Mouse (Mus musculus) small intestine, adult 2 months (tissue): ENCODE measurements around the gene Pou2f1. TPM values are rescaled to one million over a fixed set of nuclear protein-coding genes. Genes with fewer than 3 reads are reported as not detected.

Experiments
- H3K27ac ChIP-seq: fragments of 200-500 bp; 2 replicates; pipeline ENCODE4 v1.5.1; 2012; ENCODE audit warnings: low read depth, low read length, control low read depth, inconsistent platforms; ENCODE audit not compliant: insufficient read depth
- H3K27me3 ChIP-seq: fragments of 200-500 bp; 2 replicates; pipeline ENCODE4 v1.6.1; 2012; ENCODE audit warnings: mild to moderate bottlenecking, moderate library complexity, low read length, inconsistent platforms; ENCODE audit not compliant: control insufficient read depth, insufficient read depth
- H3K36me3 ChIP-seq: fragments of 200-500 bp; 2 replicates; pipeline ENCODE4 v1.6.1; 2012; ENCODE audit warnings: mild to moderate bottlenecking, low read length, control low read depth, inconsistent platforms; ENCODE audit not compliant: control insufficient read depth, insufficient read depth
- H3K4me1 ChIP-seq: fragments of 200-500 bp; 2 replicates; pipeline ENCODE4 v1.6.1; 2012; ENCODE audit warnings: low read length, inconsistent platforms, mixed read lengths; ENCODE audit not compliant: control insufficient read depth, insufficient read depth, insufficient read length
- H3K4me3 ChIP-seq: fragments of 200-500 bp; 2 replicates; pipeline ENCODE4 v1.5.1; 2012; ENCODE audit warnings: low read depth, mild to moderate bottlenecking, control low read depth, inconsistent platforms, low read length, moderate library complexity
- CTCF ChIP-seq: fragments of 200-500 bp; IDR thresholded peaks from 2 replicates; pipeline ENCODE4 v1.5.1; 2012; ENCODE audit warnings: low read depth, mild to moderate bottlenecking, control low read depth, inconsistent platforms, low read length, moderate library complexity, mixed read lengths; ENCODE audit not compliant: insufficient replicate concordance, insufficient read length; ENCODE audit errors: extremely low read depth
- POLR2A ChIP-seq: fragments of 200-500 bp; IDR thresholded peaks from 2 replicates; pipeline ENCODE4 v1.6.1; 2012; ENCODE audit warnings: low read depth, mild to moderate bottlenecking, control low read depth, inconsistent platforms, low read length, moderate library complexity
- WGBS: fragments of 180-500 bp; shearing (Covaris S2); methylation state at CpG from one replicate; pipeline ENCODE4 v1.1.7; 2018; 5-methylcytosine and 5-hydroxymethylcytosine counted together
- polyA plus RNA-seq: library from polyadenylated mRNA; depleted of rRNA; stranded (reverse); fragments of >200 nt; gene quantifications from 2 replicates; pipeline ENCODE4 v1.2.3, GENCODE M21; 2012

Pou2f1 gene
- polyA plus RNA-seq, 1 experiment: 17.6 TPM

DNA sequence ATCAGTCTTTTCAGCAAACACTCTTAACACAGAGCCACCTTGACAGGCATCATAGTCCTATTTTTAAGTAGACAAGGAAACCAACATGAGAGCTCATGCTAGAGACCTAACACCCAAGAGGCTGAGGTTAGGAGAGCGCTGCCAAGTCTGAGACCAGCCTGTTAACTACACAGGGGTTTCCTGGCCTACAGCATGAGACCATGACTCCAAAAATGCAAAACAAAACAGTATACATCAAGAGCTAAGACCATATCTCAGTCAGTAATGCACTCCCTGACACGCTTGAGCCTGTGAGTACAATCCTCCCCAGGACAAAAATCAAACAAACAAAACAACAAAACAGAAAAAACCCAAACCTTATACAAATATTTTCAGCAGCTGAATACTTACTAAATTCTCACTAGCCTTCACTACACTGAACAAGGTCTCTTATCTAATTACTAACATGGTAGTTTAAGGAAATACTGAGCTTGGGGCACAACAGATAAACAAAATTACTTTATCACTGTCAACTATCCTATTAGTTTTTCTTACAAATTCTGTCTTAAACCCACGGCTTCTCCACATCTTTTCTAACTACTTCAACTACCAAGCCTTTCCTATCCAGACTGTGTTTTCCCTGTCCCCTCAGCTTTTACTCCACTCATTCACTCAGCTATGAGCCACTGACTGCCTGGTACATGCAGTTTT lies 33.3 kb downstream of the Pou2f1 start:
- TF ChIP-seq POLR2A (no peak), CTCF (no peak)
- Histone ChIP-seq H3K27me3 (no peaks in the 10 kb centered on the region), H3K27ac (no peak overlapping the region), H3K4me1 (no peaks in the 10 kb centered on the region), H3K4me3 (no peak overlapping the region), H3K36me3 (no peaks in the 10 kb centered on the region)
- WGBS: 83% methylated on average over 3 of the region's 3 CpGs

DNA sequence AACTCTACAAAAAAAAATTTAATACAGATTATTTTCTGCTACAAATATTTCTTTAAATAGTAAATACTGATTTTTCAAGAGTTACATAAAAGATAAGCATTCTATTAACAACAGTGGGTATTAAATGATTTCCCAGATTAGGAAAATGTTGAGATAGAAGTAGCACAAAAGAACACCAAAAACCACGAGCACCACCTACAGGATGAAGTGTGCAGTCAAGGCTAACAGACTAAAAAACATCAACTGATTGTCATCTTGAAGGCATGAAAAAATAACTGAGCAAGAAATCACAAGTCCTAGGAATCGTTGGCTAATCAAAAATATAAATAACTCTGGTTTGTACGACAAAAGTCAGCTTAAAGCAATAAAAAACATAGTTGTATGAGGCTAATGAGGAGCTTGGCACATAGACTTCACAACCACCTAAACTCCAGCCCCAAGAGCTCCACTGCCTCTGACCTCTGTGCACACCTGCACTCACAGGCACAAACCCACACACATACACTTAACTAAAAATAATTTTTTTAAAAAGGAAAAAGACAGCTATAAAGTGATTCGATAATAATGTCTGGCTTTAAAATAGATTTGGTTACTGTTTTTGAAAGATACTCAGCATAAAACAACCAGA lies 35.3 kb downstream of the Pou2f1 start:
- TF ChIP-seq CTCF (no peak), POLR2A (no peak)
- H3K36me3 ChIP-seq: no peaks in the 10 kb centered on the region
- no peak overlapping the region for H3K4me3 ChIP-seq
- H3K27me3 ChIP-seq: no peaks in the 10 kb centered on the region
- H3K4me1 ChIP-seq: no peaks in the 10 kb centered on the region
- no peak overlapping the region for H3K27ac ChIP-seq
- 29% methylated on average over 4 of the region's 4 CpGs for WGBS

DNA sequence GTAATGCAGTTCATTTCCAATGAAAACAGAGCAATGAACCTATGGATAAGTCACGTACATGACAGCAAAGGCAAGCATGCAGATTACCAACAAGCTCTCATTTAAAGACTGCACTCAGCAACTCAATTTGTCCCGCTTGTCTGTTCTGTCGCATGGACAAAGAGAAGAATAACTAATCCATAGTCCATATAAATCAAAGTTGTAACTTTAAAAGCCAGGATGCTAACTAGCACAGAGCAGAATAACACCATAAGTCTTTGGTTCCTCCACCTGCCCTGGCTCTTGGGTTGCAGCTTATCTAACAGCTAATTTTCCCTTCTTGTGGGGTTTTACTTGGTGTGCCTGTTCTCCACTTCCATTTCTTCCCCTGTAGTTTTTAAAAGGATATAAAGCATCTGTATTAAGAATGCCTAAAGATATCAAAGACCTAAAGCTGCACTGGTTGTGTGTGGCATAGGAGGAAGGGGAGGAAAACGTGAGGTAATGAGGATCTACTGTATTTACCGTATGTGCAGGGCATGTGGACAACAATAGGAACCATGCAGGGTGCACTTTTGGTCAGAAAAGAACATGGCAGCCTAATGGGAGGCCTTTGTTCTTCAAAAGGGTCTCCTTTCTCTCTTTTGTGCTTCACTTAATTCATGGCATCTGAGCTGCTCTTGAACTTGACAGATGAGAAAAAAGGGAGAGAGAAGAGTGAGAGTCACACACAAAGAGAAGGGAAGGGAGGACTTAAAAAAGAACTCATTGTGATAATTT lies 36.1 kb downstream of the Pou2f1 start:
- TF ChIP-seq CTCF (no peak), POLR2A (no peak)

DNA sequence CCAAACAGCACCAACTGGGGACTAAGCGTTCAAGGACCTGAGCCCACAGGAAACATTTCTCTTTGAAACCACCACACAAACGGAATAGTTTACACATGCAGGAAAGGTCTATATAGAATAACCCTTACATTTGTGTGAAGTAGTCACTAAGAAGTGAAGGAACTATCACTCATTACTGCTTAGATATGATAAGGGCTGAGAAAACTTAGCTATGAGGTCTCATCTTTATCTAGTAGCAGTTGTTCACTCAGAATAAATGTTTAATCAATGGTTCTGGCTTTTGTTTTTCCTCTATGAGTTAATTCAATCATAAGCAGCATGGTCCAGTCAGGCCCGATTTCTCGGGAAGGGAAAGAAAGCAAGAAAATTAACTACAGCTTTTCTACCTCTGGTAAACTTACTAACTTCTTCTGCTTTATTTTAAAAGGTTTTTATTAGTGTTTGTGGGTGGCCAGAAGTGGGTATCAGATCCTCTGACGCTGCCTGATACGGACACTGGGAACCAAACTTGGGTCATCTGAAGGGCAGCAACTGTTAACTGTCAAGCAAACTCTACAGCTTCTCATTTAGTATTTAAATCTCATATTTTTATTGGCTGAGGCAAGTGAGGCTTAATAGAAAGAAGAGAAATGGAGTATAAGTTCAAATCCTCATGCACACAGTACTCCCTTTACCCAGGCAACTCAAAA lies 40.7 kb downstream of the Pou2f1 start:
- Histone ChIP-seq H3K4me3 (no peak overlapping the region), H3K27ac (no peak overlapping the region), H3K4me1 (no peaks in the 10 kb centered on the region), H3K36me3 (no peaks in the 10 kb centered on the region), H3K27me3 (no peaks in the 10 kb centered on the region)
- WGBS: 85% methylated on average over 6 of the region's 6 CpGs
- no peak for TF ChIP-seq CTCF
- TF ChIP-seq POLR2A: no peak

More for the DNA sequence above, 36.1 kb downstream of the Pou2f1 start:
- Histone ChIP-seq H3K4me3 (no peak overlapping the region), H3K36me3 (no peaks in the 10 kb centered on the region), H3K4me1 (no peaks in the 10 kb centered on the region), H3K27me3 (no peaks in the 10 kb centered on the region), H3K27ac (no peak overlapping the region)
- 91% methylated on average over 5 of the region's 5 CpGs for WGBS

DNA sequence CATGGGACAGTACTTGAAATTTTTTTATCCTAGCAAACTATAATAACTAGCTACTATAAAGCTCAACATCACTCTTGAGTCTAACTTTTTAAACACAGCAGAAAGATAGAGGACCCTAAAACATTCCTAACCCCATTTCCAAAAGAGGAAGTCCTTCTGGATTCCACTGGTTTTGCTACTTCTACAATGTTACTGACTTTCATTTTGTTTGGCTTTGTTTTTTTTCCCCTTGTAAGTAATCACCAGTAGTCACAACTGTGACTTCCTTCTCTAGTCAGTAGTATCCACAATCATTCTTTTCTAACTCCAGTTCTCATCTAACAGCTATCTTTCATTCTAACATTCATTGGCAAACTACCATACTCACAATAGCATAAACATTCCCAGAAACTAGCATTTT lies 44.3 kb downstream of the Pou2f1 start:
- Histone ChIP-seq H3K4me1 (no peaks in the 10 kb centered on the region), H3K27ac (no peak overlapping the region), H3K4me3 (no peak overlapping the region), H3K27me3 (no peaks in the 10 kb centered on the region), H3K36me3 (no peaks in the 10 kb centered on the region)
- TF ChIP-seq POLR2A: no peak
- TF ChIP-seq CTCF: no peak

DNA sequence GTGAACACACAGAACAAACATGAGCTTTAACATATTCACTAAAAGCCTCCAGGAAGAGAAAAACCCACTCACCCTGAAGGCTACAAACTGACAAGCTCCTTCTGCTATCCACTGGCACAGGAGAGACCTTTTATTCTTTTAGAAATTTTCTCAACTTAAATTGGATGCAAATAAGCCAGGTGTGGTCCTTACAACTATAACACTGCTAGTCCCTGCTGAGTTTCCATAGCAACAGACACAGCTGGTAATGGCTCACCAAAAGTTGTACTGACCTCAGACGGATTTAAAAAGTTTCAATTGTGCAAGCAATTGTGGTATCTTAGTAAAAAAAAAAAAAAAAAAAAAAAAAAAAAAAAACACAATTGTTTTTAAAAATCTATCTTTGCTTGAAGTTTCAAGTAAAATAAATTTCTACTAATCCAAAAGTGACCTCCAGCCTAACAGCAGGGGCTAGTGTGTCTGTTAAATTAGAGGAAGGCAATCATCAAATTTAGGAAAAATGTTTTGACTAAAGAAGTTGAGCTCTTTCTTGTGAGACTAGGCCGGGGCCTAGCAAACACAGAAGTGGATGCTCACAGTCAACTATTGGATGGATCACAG lies 54.2 kb downstream of the Pou2f1 start:
- Histone ChIP-seq H3K4me1 (no peaks in the 10 kb centered on the region), H3K36me3 (no peaks in the 10 kb centered on the region), H3K27me3 (no peaks in the 10 kb centered on the region), H3K27ac (no peak overlapping the region), H3K4me3 (no peak overlapping the region)
- 83% methylated on average over 2 of the region's 2 CpGs for WGBS
- TF ChIP-seq CTCF: no peak
- no peak for TF ChIP-seq POLR2A
